Mouse (Mus musculus) G1E (cell line): ENCODE data around the gene Xylt1.

Source experiments
- CTCF ChIP-seq: IDR thresholded peaks from 2 replicates; pipeline ENCODE4 v1.5.1; 2012; ENCODE audit warnings: low read depth, low read length, inconsistent platforms, mixed read lengths
- GATA1 ChIP-seq: IDR thresholded peaks from 2 replicates; pipeline ENCODE4 v1.6.1; 2012; ENCODE audit warnings: borderline replicate concordance, low read length, inconsistent platforms, mixed read lengths
- POLR2AphosphoS5 ChIP-seq: IDR thresholded peaks from 2 replicates; pipeline ENCODE4 v1.6.1; 2012; ENCODE audit warnings: low read depth, low read length, inconsistent platforms; ENCODE audit not compliant: insufficient replicate concordance
- TAL1 ChIP-seq: conservative IDR thresholded peaks from 2 replicates; pipeline ENCODE4 v1.6.1; 2012; ENCODE audit warnings: low read depth, low read length, inconsistent platforms, mixed read lengths

- TF ChIP-seq GATA1 (no peak), CTCF (no peak), POLR2AphosphoS5 (no peak), TAL1 (no peak)
Observed at GRCm38 (mm10) chr7:117716876-117717408, 336.2 kb downstream of the Xylt1 start.
